Mouse (Mus musculus) spleen, adult 18-20 months (tissue): ENCODE data around the gene Bckdhb.

Source experiments
- DNase-seq, 2 experiments: peaks; one replicate each; pipeline ENCODE4 v3.0.0; 2022; ENCODE audit warnings: mixed read lengths in 2 of 2

Gene Bckdhb

GRCm38 (mm10) chr9:84109777-84110478, 185.0 kb downstream of the Bckdhb start:
- no peak for DNase-seq

- no peak for DNase-seq
Observed at GRCm38 (mm10) chr9:84110616-84111015, 185.7 kb downstream of the Bckdhb start.

DNA sequence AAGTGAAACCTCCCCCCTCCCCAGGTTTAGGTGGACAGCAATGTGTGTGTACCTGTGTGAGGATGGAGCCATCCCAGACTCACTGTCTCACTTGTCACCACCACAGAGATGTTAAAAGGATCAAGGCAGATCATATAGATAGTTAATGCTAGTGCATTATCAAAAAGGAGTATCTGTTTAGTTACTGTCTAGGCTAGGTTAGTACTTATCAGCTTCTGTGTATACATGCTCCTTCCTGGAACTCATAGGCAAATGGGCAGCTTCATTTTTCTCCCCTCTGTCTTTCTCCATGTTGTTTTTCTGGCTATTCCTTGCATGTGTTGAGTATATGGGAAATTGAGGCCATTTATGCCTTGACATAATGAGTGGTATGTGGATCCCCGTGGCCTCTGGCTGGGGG, 187.4 kb downstream of the Bckdhb start:
- no peak for DNase-seq

DNA sequence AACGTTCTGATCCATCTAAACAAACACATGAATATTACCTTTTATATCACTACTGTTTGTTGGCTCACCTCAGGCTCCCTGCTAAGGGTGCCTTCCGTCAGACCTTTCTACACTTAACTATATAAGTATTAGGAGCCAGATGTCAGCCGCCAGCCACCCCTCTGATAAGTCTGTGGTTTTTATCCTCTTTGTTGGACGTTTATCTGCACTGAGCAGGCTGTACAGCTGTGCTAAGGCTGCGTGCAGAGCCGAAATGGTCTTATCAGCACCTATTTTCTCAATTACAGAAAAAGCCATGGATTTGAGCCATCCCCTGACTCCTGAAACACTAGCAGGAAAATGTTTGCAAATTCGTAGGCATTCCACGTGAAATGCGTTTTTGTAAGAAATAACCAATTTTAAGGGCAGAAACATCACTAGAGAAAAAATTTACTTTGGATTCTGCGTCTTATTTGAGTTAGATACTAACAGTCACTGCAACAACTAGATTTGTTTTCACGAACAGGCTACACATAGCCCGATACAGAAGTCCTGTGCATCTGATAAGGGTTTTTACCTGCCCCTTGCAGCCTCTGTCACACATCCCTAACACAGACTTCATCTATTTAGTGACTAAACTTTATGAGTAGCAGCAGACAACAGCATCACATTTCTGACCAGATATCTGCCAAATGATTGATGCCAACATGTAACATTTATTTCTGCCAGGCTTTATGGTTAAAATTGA, 188.1 kb downstream of the Bckdhb start:
- DNase-seq: no peak

- DNase-seq: no peak
Observed at GRCm38 (mm10) chr9:84114254-84114653, 189.3 kb downstream of the Bckdhb start.

DNA sequence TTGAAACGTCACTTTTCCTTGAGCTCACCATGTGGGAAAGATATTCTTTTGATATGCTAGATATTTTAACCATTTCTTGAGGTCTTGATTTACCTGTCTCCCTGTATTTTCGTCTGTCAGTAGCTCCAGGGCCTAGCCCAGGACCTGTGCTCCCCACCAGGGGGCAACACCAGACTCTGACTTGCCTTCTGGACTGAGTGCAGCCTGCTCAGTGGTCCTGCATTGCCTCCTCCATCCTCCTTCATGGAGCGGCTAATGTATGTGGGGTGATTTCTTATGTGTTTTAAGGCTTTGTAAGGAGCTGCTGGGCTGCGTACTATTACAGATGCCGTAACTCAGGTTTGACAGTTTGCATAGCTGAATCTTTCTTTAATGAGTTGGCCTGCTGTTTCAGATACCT, 192.4 kb downstream of the Bckdhb start:
- DNase-seq: no peak

- DNase-seq: no peak
Observed at GRCm38 (mm10) chr9:84124996-84125395, 200.1 kb downstream of the Bckdhb start.

- DNase-seq: no peak
Observed at GRCm38 (mm10) chr9:84130338-84130737, 205.4 kb downstream of the Bckdhb start.

GRCm38 (mm10) chr9:84135062-84135461, 210.1 kb downstream of the Bckdhb start:
- DNase-seq: no peak

- DNase-seq: no peak
Observed at GRCm38 (mm10) chr9:84137192-84137591, 212.2 kb downstream of the Bckdhb start.

GRCm38 (mm10) chr9:84148124-84148523, 223.2 kb downstream of the Bckdhb start:
- no peak for DNase-seq
